Mouse (Mus musculus) myocyte (in vitro differentiated cells): Measurements from ENCODE around the gene Pdia4.

ENCODE experiments used
- CEBPB ChIP-seq: IDR thresholded peaks from 2 replicates; pipeline ENCODE4 v1.6.1; 2011; ENCODE audit warnings: mild to moderate bottlenecking, moderate library complexity; ENCODE audit not compliant: poor library complexity, insufficient read depth, severe bottlenecking
- E2F4 ChIP-seq: IDR thresholded peaks from one replicate; pipeline ENCODE4 v1.6.1; 2011; ENCODE audit warnings: mild to moderate bottlenecking, control low read depth, moderate library complexity; ENCODE audit not compliant: insufficient read depth
- MAX ChIP-seq: IDR thresholded peaks from one replicate; pipeline ENCODE4 v1.6.1; 2011; ENCODE audit warnings: low read depth, mild to moderate bottlenecking, control low read depth
- MYOD1 ChIP-seq, 3 experiments: IDR thresholded peaks; one replicate each; pipeline ENCODE4 v1.6.1; 2011; ENCODE audit warnings: control low read depth in 2 of 3, low read depth in 2 of 3, mild to moderate bottlenecking in 2 of 3, moderate library complexity in 1 of 3; ENCODE audit not compliant: insufficient read length in 2 of 3, control insufficient read depth in 1 of 3
- MYOG ChIP-seq, 3 experiments: IDR thresholded peaks; one replicate each; pipeline ENCODE4 v1.6.1; 2011; ENCODE audit warnings: control low read depth in 2 of 3, low read depth in 2 of 3, mild to moderate bottlenecking in 2 of 3; ENCODE audit not compliant: insufficient read length in 2 of 3, control insufficient read depth in 1 of 3, insufficient read depth in 1 of 3
- POLR2A ChIP-seq: IDR thresholded peaks from one replicate; pipeline ENCODE4 v1.6.1; 2011; ENCODE audit warnings: low read depth, mild to moderate bottlenecking, control low read depth, moderate library complexity; ENCODE audit not compliant: insufficient read length
- REST ChIP-seq: IDR thresholded peaks from one replicate; pipeline ENCODE4 v1.6.1; 2011; ENCODE audit warnings: mild to moderate bottlenecking, control low read depth, moderate library complexity; ENCODE audit not compliant: insufficient read depth, insufficient read length
- TCF12 ChIP-seq: IDR thresholded peaks from one replicate; pipeline ENCODE4 v1.6.1; 2011; ENCODE audit warnings: mild to moderate bottlenecking, control low read depth; ENCODE audit not compliant: poor library complexity, insufficient read depth, severe bottlenecking
- TCF3 ChIP-seq: IDR thresholded peaks from one replicate; pipeline ENCODE4 v1.6.1; 2011; ENCODE audit warnings: low read depth, control low read depth; ENCODE audit not compliant: insufficient read length
- USF1 ChIP-seq: IDR thresholded peaks from one replicate; pipeline ENCODE4 v1.6.1; 2011; ENCODE audit warnings: low read depth, mild to moderate bottlenecking, control low read depth, moderate library complexity

GRCm38 (mm10) chr6:47857241-47857640, 44.0 kb upstream of the Pdia4 start:
- TF ChIP-seq TCF3: no peak
- no peak for TF ChIP-seq USF1
- TF ChIP-seq REST: no peak
- no peak for TF ChIP-seq MAX
- no peak for TF ChIP-seq POLR2A
- TF ChIP-seq CEBPB: no peak
- no peak for TF ChIP-seq E2F4
- TF ChIP-seq TCF12: no peak
- no peak for TF ChIP-seq MYOD1 (IDR thresholded peaks at IDR 0.05; ENCODE audit: control insufficient read depth in 1 of 3, insufficient read length in 2 of 3, low read depth in 2 of 3)
- no peak for TF ChIP-seq MYOG (IDR thresholded peaks at IDR 0.05; ENCODE audit: control insufficient read depth in 1 of 3, insufficient read depth in 1 of 3, insufficient read length in 2 of 3, low read depth in 2 of 3)
